Mouse (Mus musculus) liver, embryonic 15.5 days (tissue): ENCODE data around the gene Rras2. TPM values are rescaled to one million over a fixed set of nuclear protein-coding genes. Genes with fewer than 3 reads are reported as not detected.

Source experiments
- ATAC-seq: fragments of 200-750 bp; cut with Nextera tagmentation; 2 replicates; pipeline ENCODE4 v1.8.0; 2017; ENCODE audit warnings: moderate number of reproducible peaks, mild to moderate bottlenecking, moderate library complexity; ENCODE audit not compliant: insufficient read depth
- H3K27ac ChIP-seq: fragments of 300-500 bp; sonication (generic); replicated peaks from 2 replicates; pipeline ENCODE4 v1.5.1; 2015; ENCODE audit warnings: mild to moderate bottlenecking, inconsistent platforms
- H3K27me3 ChIP-seq: fragments of 300-500 bp; sonication (generic); 2 replicates; pipeline ENCODE4 v1.6.1; 2015; ENCODE audit warnings: mild to moderate bottlenecking, inconsistent platforms
- H3K36me3 ChIP-seq: fragments of 300-500 bp; sonication (generic); replicated peaks from 2 replicates; pipeline ENCODE4 v1.6.1; 2015; ENCODE audit warnings: moderate library complexity, mild to moderate bottlenecking, inconsistent platforms
- H3K4me1 ChIP-seq: fragments of 300-500 bp; sonication (generic); replicated peaks from 2 replicates; pipeline ENCODE4 v1.6.1; 2015; ENCODE audit warnings: inconsistent platforms
- H3K4me2 ChIP-seq: fragments of 300-500 bp; sonication (generic); 2 replicates; pipeline ENCODE4 v1.6.1; 2015; ENCODE audit warnings: moderate library complexity, mild to moderate bottlenecking, inconsistent platforms
- H3K4me3 ChIP-seq: fragments of 300-500 bp; sonication (generic); replicated peaks from 2 replicates; pipeline ENCODE4 v1.5.1; 2015; ENCODE audit warnings: mild to moderate bottlenecking, inconsistent platforms
- H3K9ac ChIP-seq: fragments of 300-500 bp; sonication (generic); 2 replicates; pipeline ENCODE4 v1.6.1; 2015; ENCODE audit warnings: moderate library complexity, mild to moderate bottlenecking, inconsistent platforms
- H3K9me3 ChIP-seq: fragments of 300-500 bp; sonication (generic); replicated peaks from 2 replicates; pipeline ENCODE4 v1.6.1; 2016; ENCODE audit warnings: inconsistent platforms
- WGBS: fragments of 180-500 bp; shearing (Covaris S2); methylation state at CpG from one replicate; pipeline ENCODE4 v1.1.7; 2015; ENCODE audit warnings: mixed read lengths; ENCODE audit not compliant: insufficient replicate concordance; 5-methylcytosine and 5-hydroxymethylcytosine counted together
- polyA plus RNA-seq: library from polyadenylated mRNA; unstranded; fragments of >200 nt; fragmentation: Nextera tagmentation; extraction: Ambion mirVana; gene quantifications from 2 replicates; pipeline ENCODE4 v1.2.1, GENCODE M21; 2015

Gene Rras2
- 6.7 and 7.3 TPM in 2 replicates for polyA plus RNA-seq

DNA sequence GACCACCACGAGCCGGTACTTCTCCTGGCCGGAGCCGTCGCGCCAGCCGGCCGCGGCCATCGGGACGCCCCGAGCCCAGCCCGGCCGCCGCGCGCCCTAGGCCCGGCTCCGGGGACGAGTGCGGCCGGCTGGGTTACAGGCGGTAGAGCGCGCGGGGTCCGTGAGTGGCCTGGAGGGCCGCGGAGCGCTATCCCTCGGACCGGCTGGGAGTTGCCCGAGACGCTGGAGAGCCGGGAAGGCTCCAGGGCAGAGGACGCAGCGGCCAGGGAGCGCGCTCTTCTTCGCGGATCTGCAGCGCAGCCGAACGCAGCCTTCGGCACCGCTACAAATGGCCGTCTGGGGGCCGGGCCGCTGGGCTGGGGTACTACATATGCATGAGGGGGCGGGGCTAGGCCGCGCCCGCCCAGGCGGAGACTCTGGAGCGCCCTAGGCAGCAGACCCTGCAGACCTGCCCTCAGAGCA lies at the start of gene Rras2:
Gene Rras2, minus strand, starts transcription at position 338 of the 462 bp plus-strand sequence.
- peak within 1 kb of the TSS; percentile 70 for H3K27ac ChIP-seq
- 0% methylated on average over 55 of the region's 55 CpGs for WGBS

DNA sequence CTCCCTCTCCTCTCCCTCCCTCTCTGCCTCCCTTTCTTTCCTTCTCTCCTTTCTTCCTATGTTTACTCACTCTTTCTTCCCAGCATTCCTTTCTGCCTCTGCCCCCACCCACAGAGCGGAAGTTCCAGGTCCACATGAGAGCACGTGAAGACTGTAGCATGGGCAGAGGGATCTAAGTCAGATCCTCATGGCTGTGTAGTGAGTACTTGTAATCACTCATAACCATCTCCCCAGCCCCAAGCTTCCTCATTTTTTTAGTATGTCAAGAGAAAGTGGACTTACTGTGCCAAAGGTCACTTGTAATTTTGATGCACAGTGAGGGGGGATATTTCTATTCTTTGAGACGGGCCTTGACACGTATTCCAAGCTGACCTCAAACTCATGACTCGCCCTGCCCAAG lies 45.4 kb upstream of the Rras2 start:
- Histone ChIP-seq H3K4me3 (no peak overlapping the region), H3K27ac (no peak overlapping the region), H3K4me1 (no peaks in the 10 kb centered on the region), H3K27me3 (no peaks in the 10 kb centered on the region), H3K4me2 (no peak overlapping the region), H3K36me3 (no peaks in the 10 kb centered on the region), H3K9me3 (no peaks in the 10 kb centered on the region), H3K9ac (no peak overlapping the region)
- 54% methylated on average over 5 of the region's 5 CpGs for WGBS
- no peak for ATAC-seq

More for the DNA sequence above, at the start of gene Rras2:
- peak; percentile 80 for ATAC-seq
- H3K9ac ChIP-seq = peak within 1 kb of the TSS; percentile 47
- peak within 1 kb of the TSS; percentile 65 for H3K4me2 ChIP-seq
- no peaks in the 10 kb centered on the region for H3K9me3 ChIP-seq
- no peaks in the 10 kb centered on the region for H3K36me3 ChIP-seq
- peaks cover 3% of the 10 kb centered on the region; the same call in 1 of the 2 replicates for H3K4me1 ChIP-seq
- peaks cover 45% of the 10 kb centered on the region for H3K27me3 ChIP-seq
- H3K4me3 ChIP-seq = peak within 1 kb of the TSS; percentile 63

DNA sequence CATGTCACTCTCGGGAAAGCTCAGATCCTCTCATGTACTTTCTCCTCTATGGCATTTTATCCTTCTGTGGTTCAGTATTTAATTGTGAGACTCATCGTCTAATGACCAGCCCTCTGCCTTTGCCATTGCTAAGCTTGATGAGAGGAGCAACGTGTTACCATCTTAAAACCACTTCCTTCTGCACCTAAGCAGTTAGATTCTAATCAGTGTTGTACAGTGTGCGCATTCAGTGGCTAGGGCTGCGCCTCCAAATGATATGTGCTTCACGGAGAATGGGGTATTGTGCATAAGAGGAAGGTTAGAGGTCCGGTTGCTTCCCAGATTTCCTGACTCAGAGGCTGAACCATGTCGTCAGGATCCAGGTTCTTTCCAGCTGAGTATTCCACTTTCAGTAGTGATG lies 43.5 kb upstream of the Rras2 start:
- no peak overlapping the region for H3K27ac ChIP-seq
- no peaks in the 10 kb centered on the region for H3K4me1 ChIP-seq
- H3K36me3 ChIP-seq = no peaks in the 10 kb centered on the region
- H3K9me3 ChIP-seq = no peaks in the 10 kb centered on the region
- H3K27me3 ChIP-seq = no peaks in the 10 kb centered on the region
- H3K4me2 ChIP-seq = no peak overlapping the region
- H3K9ac ChIP-seq = no peak overlapping the region
- WGBS = 23% methylated on average over 8 of the region's 8 CpGs
- H3K4me3 ChIP-seq = no peak overlapping the region
- no peak for ATAC-seq

DNA sequence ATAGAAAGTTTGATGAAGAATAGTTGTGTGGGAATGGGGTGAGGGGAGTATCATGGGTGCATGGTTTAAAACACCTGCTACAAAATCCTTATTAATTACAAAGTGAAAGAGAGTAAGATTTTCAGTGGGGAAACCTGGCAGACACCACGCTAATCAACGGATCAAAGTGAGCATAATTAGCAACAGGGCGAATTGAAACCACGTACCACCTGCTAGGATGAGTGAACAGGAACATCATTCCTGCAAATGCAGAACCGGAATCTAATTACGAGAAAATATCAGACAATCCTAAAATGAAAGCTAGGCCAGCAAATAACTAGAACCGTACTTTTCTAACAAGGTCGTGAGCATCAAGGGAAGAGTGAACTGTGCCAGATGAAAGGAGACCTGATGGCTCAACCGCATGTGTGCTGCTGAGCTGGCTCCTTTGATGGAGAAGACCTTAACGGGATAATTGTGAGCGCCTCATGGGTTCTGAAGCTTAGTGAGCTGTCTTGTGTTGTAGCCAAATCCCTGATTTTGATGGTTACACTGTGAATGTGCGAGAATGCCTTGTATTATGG lies 40.2 kb upstream of the Rras2 start:
- Histone ChIP-seq H3K27me3 (no peaks in the 10 kb centered on the region), H3K4me2 (no peak overlapping the region), H3K9ac (no peak overlapping the region), H3K27ac (no peak overlapping the region), H3K9me3 (no peaks in the 10 kb centered on the region), H3K4me1 (no peaks in the 10 kb centered on the region), H3K4me3 (no peak overlapping the region), H3K36me3 (no peaks in the 10 kb centered on the region)
- no peak for ATAC-seq
- WGBS = 76% methylated on average over 12 of the region's 12 CpGs

DNA sequence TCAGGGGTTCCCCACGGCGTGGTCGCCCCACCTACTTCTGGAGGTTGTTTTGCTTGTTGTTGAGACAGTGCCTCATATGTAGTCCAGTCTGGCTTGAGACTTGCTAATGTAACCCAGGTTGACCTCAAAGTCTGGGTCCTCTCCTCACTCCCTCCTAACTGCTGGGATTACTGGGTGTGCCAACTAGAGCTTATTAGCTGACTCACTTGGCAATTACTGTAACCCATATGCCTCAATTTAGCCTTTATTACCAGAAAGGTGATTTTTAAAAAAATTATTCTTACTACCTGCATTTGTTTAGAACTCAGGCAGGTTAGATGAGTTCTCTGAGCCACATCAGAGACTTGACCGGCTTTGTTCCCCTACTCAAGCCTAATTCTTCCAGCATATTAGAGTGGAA lies 38.8 kb upstream of the Rras2 start:
- Histone ChIP-seq H3K4me3 (no peak overlapping the region), H3K9ac (no peak overlapping the region), H3K27me3 (no peaks in the 10 kb centered on the region), H3K4me2 (no peak overlapping the region), H3K27ac (no peak overlapping the region), H3K36me3 (no peaks in the 10 kb centered on the region), H3K4me1 (no peaks in the 10 kb centered on the region), H3K9me3 (no peaks in the 10 kb centered on the region)
- ATAC-seq = no peak
- WGBS = 81% methylated on average over 4 of the region's 4 CpGs

DNA sequence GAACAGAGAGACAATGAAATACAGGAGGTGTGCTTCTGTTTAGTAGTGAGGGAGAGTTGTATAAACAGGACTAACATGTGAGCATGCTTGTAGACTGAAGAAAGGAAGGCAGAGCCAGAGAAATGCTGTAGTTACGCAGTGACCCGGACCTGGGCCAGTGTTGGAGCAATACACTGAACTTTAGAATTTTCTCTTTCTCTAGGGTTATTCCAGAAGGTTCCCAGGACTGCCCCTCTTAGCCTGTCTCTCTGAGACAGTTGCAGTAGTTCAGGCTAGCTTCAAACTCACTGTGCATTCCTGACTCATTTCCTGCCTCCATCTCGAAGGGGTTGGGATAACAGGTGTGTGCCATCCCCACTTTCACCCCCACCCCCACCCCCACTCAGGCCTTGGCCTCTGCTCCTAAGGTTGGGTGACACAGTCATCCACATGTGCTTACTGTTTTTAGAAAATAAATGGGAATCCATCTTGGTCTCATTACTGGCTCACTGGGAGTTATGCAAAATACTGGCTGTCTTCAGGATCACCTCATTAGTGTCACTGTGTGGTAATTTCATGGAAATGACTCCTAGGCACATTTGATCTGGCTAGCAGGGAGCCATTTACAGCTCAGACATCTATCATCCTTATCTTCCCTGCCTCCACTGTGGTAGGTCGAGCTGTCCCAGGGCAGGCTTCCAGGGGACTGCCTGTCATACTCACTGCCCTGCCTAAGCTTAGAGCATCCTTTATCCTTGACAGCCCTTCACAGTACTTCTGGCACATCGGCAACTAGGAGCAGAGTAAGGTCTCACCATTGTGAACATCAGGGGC lies 37.7 kb upstream of the Rras2 start:
- 39% methylated on average over 5 of the region's 5 CpGs for WGBS
- no peak overlapping the region for H3K27ac ChIP-seq
- H3K36me3 ChIP-seq = no peaks in the 10 kb centered on the region
- no peaks in the 10 kb centered on the region for H3K9me3 ChIP-seq
- H3K9ac ChIP-seq = no peak overlapping the region
- no peak overlapping the region for H3K4me2 ChIP-seq
- no peak overlapping the region for H3K4me3 ChIP-seq
- H3K27me3 ChIP-seq = no peaks in the 10 kb centered on the region
- no peaks in the 10 kb centered on the region for H3K4me1 ChIP-seq
- no peak for ATAC-seq

DNA sequence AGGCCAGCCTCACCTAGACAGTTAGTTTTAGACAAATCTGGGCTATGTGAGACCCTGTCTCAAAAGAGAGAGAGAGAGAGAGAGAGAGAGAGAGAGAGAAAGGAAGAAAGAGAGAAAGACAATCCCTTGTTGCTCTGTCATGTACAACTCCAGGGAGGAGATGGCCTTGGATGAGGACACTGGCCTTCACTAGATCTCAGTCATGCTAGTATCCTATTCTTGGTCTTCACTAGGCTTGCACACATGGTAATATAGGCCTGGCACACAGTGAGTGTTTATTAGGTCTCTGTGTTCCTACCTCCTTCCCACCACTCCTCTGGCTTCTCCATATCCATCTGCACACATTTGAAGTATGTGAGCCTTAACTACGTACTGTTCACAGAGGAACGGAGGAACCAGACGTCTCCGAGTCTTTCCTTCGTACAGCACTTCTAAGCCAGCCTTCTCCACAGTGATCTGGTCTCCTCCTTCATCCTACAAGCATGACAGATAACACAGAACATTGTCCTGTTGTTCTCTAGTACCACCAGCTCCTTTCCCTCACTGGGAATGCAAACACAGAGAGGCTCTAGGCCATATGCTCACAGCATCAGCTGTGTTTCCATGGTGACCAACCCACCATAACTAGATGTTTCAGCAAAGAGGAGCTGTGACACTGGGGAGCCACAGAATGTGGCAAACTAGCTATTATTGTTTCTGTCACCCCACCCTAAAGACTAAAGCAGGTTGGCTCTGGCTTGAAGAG lies 33.6 kb upstream of the Rras2 start:
- WGBS = 84% methylated on average over 5 of the region's 5 CpGs
- no peak overlapping the region for H3K27ac ChIP-seq
- no peak overlapping the region for H3K4me3 ChIP-seq

DNA sequence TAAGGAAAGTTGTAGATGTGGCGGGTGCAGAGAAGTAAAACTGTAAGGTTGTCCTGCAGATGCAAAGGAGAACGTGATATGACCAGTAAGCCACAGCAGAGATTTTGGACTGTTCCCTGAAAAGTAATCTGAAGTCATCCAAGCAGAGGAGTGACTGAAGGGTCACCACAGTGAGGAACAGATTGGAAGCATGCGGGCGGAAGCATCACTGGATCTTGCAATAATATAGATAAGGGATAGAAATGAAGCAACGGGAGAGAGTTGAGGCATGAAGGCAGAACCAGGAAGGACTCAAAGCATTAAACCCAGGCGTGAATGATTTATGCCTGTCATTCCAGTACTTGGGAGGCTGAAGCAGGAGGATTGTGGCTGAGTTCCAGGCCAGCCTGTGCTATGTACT lies 32.0 kb upstream of the Rras2 start:
- no peaks in the 10 kb centered on the region for H3K27me3 ChIP-seq
- 63% methylated on average over 6 of the region's 6 CpGs for WGBS
- H3K9ac ChIP-seq = no peak overlapping the region
- no peaks in the 10 kb centered on the region for H3K36me3 ChIP-seq
- no peak for ATAC-seq
- no peak overlapping the region for H3K4me2 ChIP-seq
- H3K4me1 ChIP-seq = no peaks in the 10 kb centered on the region
- no peak overlapping the region for H3K4me3 ChIP-seq
- no peak overlapping the region for H3K27ac ChIP-seq
- H3K9me3 ChIP-seq = no peaks in the 10 kb centered on the region

More for the DNA sequence above, 33.6 kb upstream of the Rras2 start:
- Histone ChIP-seq H3K4me1 (no peaks in the 10 kb centered on the region), H3K36me3 (no peaks in the 10 kb centered on the region), H3K9ac (no peak overlapping the region), H3K4me2 (no peak overlapping the region), H3K9me3 (no peaks in the 10 kb centered on the region), H3K27me3 (no peaks in the 10 kb centered on the region)
- no peak for ATAC-seq

DNA sequence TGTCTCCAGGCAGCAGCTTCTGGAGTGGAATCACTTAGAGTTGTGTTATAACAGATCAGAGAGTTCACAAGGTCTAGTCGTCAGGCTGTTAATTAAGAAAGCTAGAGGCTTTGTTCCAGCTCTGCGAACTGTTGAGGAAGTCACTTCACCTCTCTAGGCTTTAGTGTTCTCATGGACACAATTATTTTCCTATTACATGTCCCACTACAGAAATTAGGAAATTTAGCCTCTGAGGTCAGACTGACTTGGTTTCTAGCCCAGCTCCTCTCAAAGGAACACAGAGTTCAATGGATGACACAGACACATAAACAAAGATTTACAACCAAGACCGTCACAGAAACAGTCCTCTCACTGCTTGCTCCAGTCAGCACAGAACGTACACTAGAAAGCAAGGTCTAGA lies 31.6 kb upstream of the Rras2 start:
- 56% methylated on average over 4 of the region's 4 CpGs for whole genome bisulfite sequencing
- Histone ChIP-seq H3K4me3 (no peak overlapping the region), H3K27ac (no peak overlapping the region), H3K9me3 (no peaks in the 10 kb centered on the region), H3K9ac (no peak overlapping the region), H3K4me1 (no peaks in the 10 kb centered on the region), H3K27me3 (no peaks in the 10 kb centered on the region), H3K36me3 (no peaks in the 10 kb centered on the region), H3K4me2 (no peak overlapping the region)
- no peak for ATAC-seq

DNA sequence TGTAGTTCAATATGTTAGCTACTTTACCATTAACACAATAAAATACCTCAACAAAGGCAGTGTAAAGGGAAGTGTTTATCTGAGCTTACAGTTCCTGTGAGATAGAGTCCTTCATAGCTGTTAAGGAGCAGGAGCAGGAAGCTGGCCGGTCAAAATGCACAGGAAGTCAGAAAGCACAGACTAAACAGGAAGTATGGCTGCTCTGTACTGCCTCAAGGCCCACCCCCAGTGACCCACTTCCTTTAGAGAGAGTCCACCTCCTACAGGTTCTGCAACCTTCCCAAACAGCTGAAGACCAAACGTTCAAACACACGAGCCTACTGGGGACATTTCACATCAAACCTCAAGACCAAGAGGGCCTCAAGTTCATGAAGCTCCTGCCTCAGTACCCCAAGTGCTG lies 28.3 kb upstream of the Rras2 start:
- Histone ChIP-seq H3K9ac (no peak overlapping the region), H3K27ac (no peak overlapping the region), H3K4me3 (no peak overlapping the region), H3K36me3 (no peaks in the 10 kb centered on the region), H3K4me2 (no peak overlapping the region), H3K27me3 (no peaks in the 10 kb centered on the region), H3K9me3 (no peaks in the 10 kb centered on the region), H3K4me1 (no peaks in the 10 kb centered on the region)
- no peak for ATAC-seq
- WGBS = 42% methylated on average over 3 of the region's 3 CpGs

DNA sequence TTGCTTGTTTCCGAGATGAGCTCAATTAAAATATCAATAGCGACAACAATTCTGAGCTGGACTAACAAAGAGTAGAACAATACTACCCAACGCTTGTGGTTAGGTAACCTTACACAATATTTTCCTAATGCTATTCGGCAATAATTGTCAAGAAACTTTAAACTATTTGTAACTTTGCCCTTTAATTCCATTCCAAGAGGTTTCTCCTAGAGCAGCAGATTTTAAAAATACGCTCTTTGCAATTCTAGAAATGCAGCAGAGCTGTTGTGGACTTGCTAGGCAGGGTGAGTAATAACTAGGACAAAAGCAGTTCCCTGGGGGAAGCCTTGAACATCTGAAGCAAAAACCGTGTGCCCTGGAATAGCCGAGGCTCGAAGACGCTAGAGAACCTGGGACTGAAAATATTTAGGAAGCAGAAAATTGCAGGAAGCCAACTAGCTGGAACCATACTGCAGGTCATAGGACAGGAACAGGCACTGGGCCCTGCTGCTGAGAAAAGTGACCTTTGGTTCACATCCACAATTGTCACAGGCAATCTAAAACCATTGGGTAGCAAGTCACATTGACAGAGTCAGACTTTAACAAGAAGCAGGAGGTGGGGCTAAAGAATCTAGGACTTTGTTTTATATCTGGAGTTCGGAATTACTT lies 24.7 kb upstream of the Rras2 start:
- no peaks in the 10 kb centered on the region for H3K27me3 ChIP-seq
- no peak overlapping the region for H3K4me3 ChIP-seq
- H3K9ac ChIP-seq = no peak overlapping the region
- 57% methylated on average over 10 of the region's 10 CpGs for WGBS
- H3K36me3 ChIP-seq = no peaks in the 10 kb centered on the region
- H3K4me2 ChIP-seq = no peak overlapping the region
- H3K4me1 ChIP-seq = no peaks in the 10 kb centered on the region
- ATAC-seq = no peak
- no peak overlapping the region for H3K27ac ChIP-seq
- no peaks in the 10 kb centered on the region for H3K9me3 ChIP-seq
